Mouse (Mus musculus) hindlimb bud, embryonic 11.5 days (tissue): ENCODE measurements around the gene Gucy1b1.

Experiments used
- DNase-seq: peaks from one replicate; pipeline ENCODE4 v3.0.0-alpha.2; 2012; ENCODE audit warnings: low read depth, low spot score; ENCODE audit errors: extremely low spot score

Gene Gucy1b1

GRCm38 (mm10) chr3:82036262-82037044 is 38.0 kb downstream of the Gucy1b1 start:
- no peak for DNase-seq

- DNase-seq: no peak
Observed at GRCm38 (mm10) chr3:82030008-82030748, 44.3 kb downstream of the Gucy1b1 start.

- peak; percentile 41 for DNase-seq
Observed at GRCm38 (mm10) chr3:82029229-82029628, 45.3 kb downstream of the Gucy1b1 start.

- DNase-seq: no peak
Observed at GRCm38 (mm10) chr3:82027286-82027685, 47.2 kb downstream of the Gucy1b1 start.

- DNase-seq: no peak
Observed at GRCm38 (mm10) chr3:82023065-82023464, 51.4 kb downstream of the Gucy1b1 start.

- DNase-seq: no peak
Observed at GRCm38 (mm10) chr3:82022421-82022920, 52.0 kb downstream of the Gucy1b1 start.

- no peak for DNase-seq
Observed at GRCm38 (mm10) chr3:82014148-82014703, 60.3 kb downstream of the Gucy1b1 start.

GRCm38 (mm10) chr3:82007002-82007401 is 67.5 kb downstream of the Gucy1b1 start:
- no peak for DNase-seq

- DNase-seq: no peak
Observed at GRCm38 (mm10) chr3:81995988-81996387, 78.5 kb downstream of the Gucy1b1 start.

GRCm38 (mm10) chr3:81995371-81995770 is 79.1 kb downstream of the Gucy1b1 start:
- no peak for DNase-seq

GRCm38 (mm10) chr3:81990531-81990930 is 84.0 kb downstream of the Gucy1b1 start:
- DNase-seq: no peak

- DNase-seq: no peak
Observed at GRCm38 (mm10) chr3:81989692-81990141, 84.8 kb downstream of the Gucy1b1 start.

GRCm38 (mm10) chr3:81987628-81988027 is 86.9 kb downstream of the Gucy1b1 start:
- no peak for DNase-seq

GRCm38 (mm10) chr3:81986103-81986502 is 88.4 kb downstream of the Gucy1b1 start:
- DNase-seq: no peak

- DNase-seq: no peak
Observed at GRCm38 (mm10) chr3:81985100-81985499, 89.4 kb downstream of the Gucy1b1 start.

- no peak for DNase-seq
Observed at GRCm38 (mm10) chr3:81983120-81983895, 91.2 kb downstream of the Gucy1b1 start.
